Mouse (Mus musculus): Measurements from ENCODE around the gene Wrap73. TPM values are rescaled to one million over a fixed set of nuclear protein-coding genes. Genes with fewer than 3 reads are reported as not detected.

The Wrap73 gene
- total RNA-seq (2023) = 19.9 TPM

DNA sequence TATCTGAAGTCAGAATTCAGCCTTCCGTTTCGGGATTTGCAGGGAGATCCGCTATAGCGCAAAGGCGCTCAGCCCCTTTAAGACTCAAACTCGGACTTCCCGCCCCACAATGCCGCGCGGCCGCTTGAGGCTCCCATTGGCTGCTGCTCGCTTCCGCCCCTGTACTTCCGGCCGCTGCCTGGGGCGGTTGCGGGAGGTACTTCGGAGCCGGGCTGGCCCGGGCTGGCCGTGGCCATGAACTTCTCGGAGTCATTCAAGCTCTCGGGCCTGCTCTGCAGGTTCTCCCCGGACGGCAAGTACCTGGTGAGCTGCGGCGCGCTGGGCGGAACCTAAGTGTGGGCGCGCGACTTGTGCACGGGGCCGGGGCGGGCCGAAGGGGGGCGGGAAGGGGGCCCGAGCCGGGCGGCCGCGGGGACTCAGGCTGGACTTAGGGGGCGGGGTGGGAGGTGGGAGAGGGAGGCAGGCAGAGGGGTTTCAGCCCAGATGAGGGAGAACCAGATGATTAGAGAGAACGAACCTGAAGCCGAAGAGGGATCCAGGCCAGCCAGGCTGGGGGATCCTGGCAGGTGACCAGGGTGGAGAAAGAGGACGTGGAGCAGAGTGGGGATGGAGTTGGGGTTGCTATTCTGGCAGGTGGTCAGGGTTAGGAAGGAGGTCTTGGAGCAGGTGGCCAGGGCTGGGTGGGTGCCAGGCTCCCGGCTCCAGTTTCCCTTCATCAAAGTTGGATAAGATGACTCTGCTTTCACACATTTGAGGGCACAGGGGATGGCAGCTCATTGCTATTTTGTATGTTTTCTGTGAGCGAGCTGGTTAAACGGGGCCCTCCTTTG lies at the start of gene Wrap73:
TSS of gene Wrap73 (plus strand) at position 162 of the 830 bp plus-strand sequence.

DNA sequence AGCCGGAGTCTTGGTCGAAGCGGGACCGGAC lies 2.2 kb upstream of the Wrap73 start, which contains the start of gene Trp73:
TSS of gene Trp73 (minus strand) at position 27 of the 31 bp plus-strand sequence.

DNA sequence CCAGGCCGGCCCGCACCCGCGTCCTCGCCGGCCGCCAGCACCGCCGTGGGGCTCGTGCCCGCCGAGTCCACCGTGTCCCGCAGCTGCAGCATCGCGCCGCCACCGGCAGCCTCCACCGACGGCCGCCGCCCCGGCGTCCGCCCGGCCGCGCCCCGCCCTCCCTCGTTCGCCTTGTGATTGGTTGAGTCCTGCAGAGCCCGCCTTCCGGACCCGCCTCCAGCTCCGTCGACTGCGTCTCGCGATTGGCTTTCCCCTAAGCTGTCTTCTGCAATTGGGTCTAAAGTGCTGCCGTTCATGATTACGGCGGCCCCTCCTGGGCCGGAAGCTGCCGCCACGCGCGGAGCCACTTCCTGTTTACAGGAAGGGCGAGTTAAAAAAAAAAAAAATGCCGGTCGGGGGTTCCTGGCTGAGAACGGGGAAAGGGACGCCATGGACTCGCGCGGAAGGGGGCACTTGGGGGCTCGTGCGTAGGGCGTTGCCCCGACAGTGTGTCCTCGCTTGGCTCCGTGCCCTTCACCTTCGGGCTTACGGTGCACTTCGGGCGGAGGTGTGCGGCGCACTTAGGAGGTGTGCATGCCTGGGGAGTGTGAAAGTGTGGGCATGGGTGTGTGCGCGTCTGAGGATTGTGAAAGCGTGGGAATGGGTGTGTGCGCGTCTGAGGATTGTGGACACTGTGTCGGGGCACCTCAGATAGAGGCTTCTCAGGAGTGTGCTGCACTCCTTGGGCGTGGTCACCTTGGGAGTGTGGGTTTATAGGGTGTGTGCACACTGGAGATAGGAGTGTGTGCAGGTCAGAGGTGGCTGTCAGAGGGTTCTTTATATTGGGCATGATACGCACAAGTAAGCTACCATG lies 18.6 kb downstream of the Wrap73 start, which contains the start of gene Tprgl:
TSS of gene Tprgl (minus strand) at position 129 of the 853 bp plus-strand sequence.

DNA sequence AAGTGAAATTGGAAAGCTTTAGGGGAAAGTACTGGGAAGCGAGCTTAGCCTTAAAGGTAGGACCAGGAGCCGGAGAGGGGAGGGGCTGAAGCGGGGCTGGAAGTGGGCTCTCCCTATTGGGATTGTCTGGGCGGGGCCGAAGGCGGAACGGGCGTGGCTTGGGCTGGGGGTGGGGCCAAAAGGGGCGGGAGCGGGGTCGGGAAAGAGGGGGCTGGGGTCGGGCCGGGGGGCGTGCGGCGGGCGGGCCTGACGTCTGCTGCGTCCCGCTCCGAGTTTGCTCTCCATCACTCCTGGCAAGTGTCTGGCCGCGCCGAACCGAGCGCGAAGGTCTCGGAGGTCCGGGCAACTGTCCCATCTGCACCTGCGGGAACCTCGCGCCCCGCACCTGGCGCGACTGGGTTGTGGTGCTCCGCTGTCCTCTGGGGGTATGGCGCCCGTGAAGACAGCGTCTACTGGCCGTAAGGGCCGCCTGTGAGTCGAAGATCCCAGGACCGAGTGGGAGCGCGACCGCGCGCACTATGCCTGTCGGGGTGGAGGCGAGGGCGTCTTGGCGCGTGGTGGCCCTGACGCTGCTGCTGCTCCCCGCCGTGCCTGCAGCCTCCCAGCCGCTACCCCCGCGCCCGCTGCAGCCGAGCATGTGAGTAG lies 28.5 kb downstream of the Wrap73 start, which contains the start of gene Megf6:
TSS of gene Megf6 (plus strand) at position 225 of the 645 bp plus-strand sequence.

Other genes starting within 250 kb of the Wrap73 start
- gene A430005L14Rik, start 185.1 kb upstream of the Wrap73 start, total RNA-seq (2023) = 18.5 TPM
- 27.2 TPM for gene Dffb, start 167.2 kb upstream of the Wrap73 start, total RNA-seq (2023)
- gene Cep104, start 167.2 kb upstream of the Wrap73 start, total RNA-seq (2023) = 14.0 TPM
- 64.3 TPM for gene Lrrc47, start 130.6 kb upstream of the Wrap73 start, total RNA-seq (2023)
- not detected for gene Smim1, start 116.1 kb upstream of the Wrap73 start, total RNA-seq (2023)
- not detected for gene Ccdc27, start 99.7 kb upstream of the Wrap73 start, total RNA-seq (2023)
- gene Trp73, start 2.2 kb upstream of the Wrap73 start, total RNA-seq (2023) = not detected
- 162 TPM for gene Tprgl, start 18.3 kb downstream of the Wrap73 start, total RNA-seq (2023)
- not detected for gene Megf6, start 28.4 kb downstream of the Wrap73 start, total RNA-seq (2023)
- not detected for gene Arhgef16, start 159.3 kb downstream of the Wrap73 start, total RNA-seq (2023)
- gene B230104I21Rik, start 193.8 kb downstream of the Wrap73 start, total RNA-seq (2023) = not detected

Data from CD8-positive naive resting alpha-beta T cell, adult 57 days (primary cell).